8 mouse cellular contexts compared by ENCODE assay signal in genomic region chr11:86993041-86994037, GRCm38 (mm10). TPM values are rescaled to one million over a fixed set of nuclear protein-coding genes. Genes with fewer than 3 reads are reported as not detected.
DNase-seq lines count a peak whose midpoint lies in the region; ATAC-seq lines count a peak whose summit lies in the region.

Gene Ypel2, minus strand, starts transcription at chr11:86993707.

- H3K4me3 ChIP-seq in hindbrain, embryonic 15.5 days: peak within 1 kb of the TSS; percentile 85

- DNase-seq in R1 (ENCODE audit: low read depth, low spot score): peak; percentile 97
- peak; percentile 97 to 98 for DNase-seq in cerebellum, postnatal 14 days
- peak; percentile 96 to 97 for DNase-seq in frontal cortex, postnatal 36 days (ENCODE audit: low spot score in 2 of 2)
- peak; percentile 96 for DNase-seq in left cerebral cortex, adult 11 months (ENCODE audit: low spot score)
- peak; percentile 97 for DNase-seq in lung, postnatal 36 days
- peak; percentile 97 for DNase-seq in retina, embryonic 14.5 days (ENCODE audit: low spot score)
- DNase-seq in thymus, postnatal 36 days: peak; percentile 96 to 99

- H3K36me3 ChIP-seq in hindbrain, embryonic 15.5 days: no peaks in the 10 kb centered on the region

- H3K27ac ChIP-seq in hindbrain, embryonic 15.5 days (replicated peaks): peak within 1 kb of the TSS; percentile 85

- peak within 1 kb of the TSS; percentile 84 for H3K4me2 ChIP-seq in hindbrain, embryonic 15.5 days

- peak; percentile 100 for ATAC-seq in hindbrain, embryonic 15.5 days (ENCODE audit: low FRiP score, low read depth)

- H3K9ac ChIP-seq in hindbrain, embryonic 15.5 days: peak within 1 kb of the TSS; percentile 64

- WGBS in hindbrain, embryonic 15.5 days: under 1% methylated on average over 95 of the region's 96 CpGs

- H3K4me1 ChIP-seq in hindbrain, embryonic 15.5 days (replicated peaks): peaks cover 51% of the 10 kb centered on the region

- no peaks in the 10 kb centered on the region for H3K9me3 ChIP-seq in hindbrain, embryonic 15.5 days

- H3K27me3 ChIP-seq in hindbrain, embryonic 15.5 days: no peaks in the 10 kb centered on the region

RNA-seq across cellular contexts. Expression of gene Ypel2, which starts in this region (rescaled TPM):
- 4.2 and 5.1 TPM in 2 replicates for polyA plus RNA-seq in hindbrain, embryonic 15.5 days (2015; fragmentation: Nextera tagmentation; extraction: Ambion mirVana)

Comparison
In these comparisons a context has a peak if more than half of its experiments do, and no peak if none do; other contexts are left out.
1. Peak in every context shown above with its lines: DNase-seq, ATAC-seq, H3K4me3 ChIP-seq and H3K27ac ChIP-seq.